Mouse (Mus musculus): ENCODE data around the gene Resp18. TPM values are rescaled to one million over a fixed set of nuclear protein-coding genes. Genes with fewer than 3 reads are reported as not detected.

Gene Resp18
- polyA plus RNA-seq, 1 experiment from 2014 or later = 51.0 TPM

GRCm38 (mm10) chr1:75262969-75263951 is 15.0 kb downstream of the Resp18 start:
- Histone ChIP-seq H3K4me3 (peak overlapping the region; percentile 50), H3K27me3 (peaks cover 44% of the 10 kb centered on the region), H3K27ac (replicated peaks) (no peak overlapping the region), H3K36me3 (no peaks in the 10 kb centered on the region), H3K4me1 (peaks cover 10% of the 10 kb centered on the region), H3K9ac (replicated peaks) (peak overlapping the region; percentile 43), H3K9me3 (no peaks in the 10 kb centered on the region), H3K4me2 (replicated peaks) (peak overlapping the region; percentile 72)
- WGBS = 2% methylated on average over 40 of the region's 40 CpGs
- ATAC-seq (replicated peaks) = peak; percentile 54

- H3K4me2 ChIP-seq (replicated peaks) = no peak overlapping the region
- H3K36me3 ChIP-seq = no peaks in the 10 kb centered on the region
- no peak overlapping the region for H3K4me3 ChIP-seq
- H3K9me3 ChIP-seq = no peaks in the 10 kb centered on the region
- no peak for ATAC-seq (replicated peaks)
- H3K27me3 ChIP-seq = peaks cover 46% of the 10 kb centered on the region
- H3K4me1 ChIP-seq = peaks cover 10% of the 10 kb centered on the region
- H3K9ac ChIP-seq (replicated peaks) = no peak overlapping the region
- no peak overlapping the region for H3K27ac ChIP-seq (replicated peaks)
Observed at GRCm38 (mm10) chr1:75261278-75261677, 16.9 kb downstream of the Resp18 start.

- no peak for ATAC-seq (replicated peaks)
- Histone ChIP-seq H3K4me3 (no peak overlapping the region), H3K4me1 (peaks cover 18% of the 10 kb centered on the region), H3K27me3 (0 out of 2 replicates have a peak, but pooled peaks cover 4% of the 10 kb centered on the region), H3K36me3 (no peaks in the 10 kb centered on the region), H3K9ac (replicated peaks) (no peak overlapping the region), H3K4me2 (replicated peaks) (no peak overlapping the region), H3K27ac (replicated peaks) (no peak overlapping the region), H3K9me3 (no peaks in the 10 kb centered on the region)
- 73% methylated on average over 10 of the region's 10 CpGs for WGBS
Observed at GRCm38 (mm10) chr1:75255516-75256046, 22.6 kb downstream of the Resp18 start.

GRCm38 (mm10) chr1:75254625-75255013 is 23.6 kb downstream of the Resp18 start:
- 0 out of 2 replicates have a peak, but pooled peaks have one; percentile 2 for ATAC-seq (replicated peaks)

GRCm38 (mm10) chr1:75253849-75254624 is 24.2 kb downstream of the Resp18 start:
- Histone ChIP-seq H3K9ac (replicated peaks) (no peak overlapping the region), H3K4me2 (replicated peaks) (no peak overlapping the region), H3K36me3 (no peaks in the 10 kb centered on the region), H3K27ac (replicated peaks) (peak overlapping the region; percentile 32; the same call in 1 of the 2 replicates), H3K9me3 (no peaks in the 10 kb centered on the region), H3K27me3 (0 out of 2 replicates have a peak, but pooled peaks cover 4% of the 10 kb centered on the region), H3K4me3 (no peak overlapping the region), H3K4me1 (peaks cover 23% of the 10 kb centered on the region)
- WGBS = 64% methylated on average over 16 of the region's 16 CpGs
- peak; percentile 27; the same call in 1 of the 2 replicates for ATAC-seq (replicated peaks)

More at GRCm38 (mm10) chr1:75254625-75255013, 23.6 kb downstream of the Resp18 start:
- H3K36me3 ChIP-seq = no peaks in the 10 kb centered on the region
- H3K27ac ChIP-seq (replicated peaks) = peak overlapping the region; percentile 32; the same call in 1 of the 2 replicates
- no peak overlapping the region for H3K9ac ChIP-seq (replicated peaks)
- H3K4me3 ChIP-seq = no peak overlapping the region
- H3K4me1 ChIP-seq = peaks cover 23% of the 10 kb centered on the region
- H3K4me2 ChIP-seq (replicated peaks) = no peak overlapping the region
- 48% methylated on average over 8 of the region's 8 CpGs for WGBS
- 0 out of 2 replicates have a peak, but pooled peaks cover 4% of the 10 kb centered on the region for H3K27me3 ChIP-seq
- H3K9me3 ChIP-seq = no peaks in the 10 kb centered on the region

- Histone ChIP-seq H3K4me3 (no peak overlapping the region), H3K27me3 (0 out of 2 replicates have a peak, but pooled peaks cover under 1% of the 10 kb centered on the region), H3K9ac (replicated peaks) (no peak overlapping the region), H3K4me2 (replicated peaks) (no peak overlapping the region), H3K27ac (replicated peaks) (no peak overlapping the region), H3K36me3 (no peaks in the 10 kb centered on the region), H3K4me1 (peaks cover 29% of the 10 kb centered on the region), H3K9me3 (no peaks in the 10 kb centered on the region)
- ATAC-seq (replicated peaks) = no peak
- WGBS = 72% methylated on average over 16 of the region's 16 CpGs
Observed at GRCm38 (mm10) chr1:75253029-75253428, 25.2 kb downstream of the Resp18 start.

- Histone ChIP-seq H3K9ac (replicated peaks) (no peak overlapping the region), H3K4me2 (replicated peaks) (no peak overlapping the region), H3K4me3 (no peak overlapping the region), H3K36me3 (no peaks in the 10 kb centered on the region), H3K27me3 (no peaks in the 10 kb centered on the region), H3K27ac (replicated peaks) (no peak overlapping the region), H3K9me3 (no peaks in the 10 kb centered on the region), H3K4me1 (peaks cover 35% of the 10 kb centered on the region)
- ATAC-seq (replicated peaks) = no peak
- 78% methylated on average over 13 of the region's 13 CpGs for WGBS
Observed at GRCm38 (mm10) chr1:75252308-75252707, 25.9 kb downstream of the Resp18 start.

- Histone ChIP-seq H3K4me3 (peak overlapping the region; percentile 27), H3K9ac (replicated peaks) (peak overlapping the region; percentile 22; the same call in 1 of the 2 replicates), H3K4me2 (replicated peaks) (peak overlapping the region; percentile 48), H3K4me1 (peaks cover 35% of the 10 kb centered on the region), H3K27ac (replicated peaks) (no peak overlapping the region), H3K36me3 (no peaks in the 10 kb centered on the region), H3K9me3 (no peaks in the 10 kb centered on the region), H3K27me3 (no peaks in the 10 kb centered on the region)
- 0 out of 2 replicates have a peak, but pooled peaks have one; percentile 18 for ATAC-seq (replicated peaks)
- 3% methylated on average over 22 of the region's 22 CpGs for WGBS
Observed at GRCm38 (mm10) chr1:75251112-75251970, 26.9 kb downstream of the Resp18 start.

GRCm38 (mm10) chr1:75250498-75250897 is 27.7 kb downstream of the Resp18 start:
- Histone ChIP-seq H3K4me3 (no peak overlapping the region), H3K36me3 (no peaks in the 10 kb centered on the region), H3K4me1 (peaks cover 35% of the 10 kb centered on the region), H3K9ac (replicated peaks) (no peak overlapping the region), H3K4me2 (replicated peaks) (no peak overlapping the region), H3K9me3 (no peaks in the 10 kb centered on the region), H3K27ac (replicated peaks) (peak overlapping the region; percentile 4; the same call in 1 of the 2 replicates), H3K27me3 (no peaks in the 10 kb centered on the region)
- no peak for ATAC-seq (replicated peaks)
- 48% methylated on average over 3 of the region's 3 CpGs for WGBS

- Histone ChIP-seq H3K9me3 (no peaks in the 10 kb centered on the region), H3K4me1 (peaks cover 29% of the 10 kb centered on the region), H3K9ac (replicated peaks) (no peak overlapping the region), H3K27me3 (no peaks in the 10 kb centered on the region), H3K4me3 (no peak overlapping the region), H3K36me3 (0 out of 2 replicates have a peak, but pooled peaks cover under 1% of the 10 kb centered on the region), H3K4me2 (replicated peaks) (no peak overlapping the region), H3K27ac (replicated peaks) (no peak overlapping the region)
- no peak for ATAC-seq (replicated peaks)
- 50% methylated on average over 9 of the region's 9 CpGs for WGBS
Observed at GRCm38 (mm10) chr1:75248041-75248772, 30.0 kb downstream of the Resp18 start.
